Mouse (Mus musculus) heart, adult 2 months (tissue): ENCODE measurements at regions not wholly inside any gene's neighbourhood (a gene's known extent, or its start where the extent isn't known, plus 50 kb on each side); places are given as distances from the start of the nearest gene placed in this dataset.

Source experiments
- DNase-seq, 2 experiments: peaks; one replicate each; pipeline ENCODE4 v3.0.0; 2021
- H3K27ac ChIP-seq: fragments of 200-600 bp; 2 replicates; pipeline ENCODE4 v1.8.1; 2022
- H3K27me3 ChIP-seq: fragments of 200-500 bp; 2 replicates; pipeline ENCODE4 v1.6.1; 2012; ENCODE audit warnings: mild to moderate bottlenecking, low read length, inconsistent platforms, mixed read lengths; ENCODE audit not compliant: control insufficient read depth, insufficient read depth
- H3K36me3 ChIP-seq: fragments of 200-500 bp; 2 replicates; pipeline ENCODE4 v1.6.1; 2012; ENCODE audit warnings: low read length, inconsistent platforms; ENCODE audit not compliant: control insufficient read depth, insufficient read depth
- H3K4me1 ChIP-seq: fragments of 200-500 bp; 2 replicates; pipeline ENCODE4 v1.6.1; 2011; ENCODE audit warnings: low read length; ENCODE audit not compliant: control insufficient read depth, insufficient read depth
- H3K4me3 ChIP-seq: fragments of 200-600 bp; 2 replicates; pipeline ENCODE4 v1.8.1; 2022
- H3K79me2 ChIP-seq: fragments of 200-500 bp; replicated peaks from 2 replicates; pipeline ENCODE4 v1.6.1; 2012; ENCODE audit warnings: mild to moderate bottlenecking, inconsistent platforms, low read length, moderate library complexity, mixed read lengths; ENCODE audit not compliant: control insufficient read depth, insufficient read depth
- H3K9ac ChIP-seq: fragments of 200-500 bp; 2 replicates; pipeline ENCODE4 v1.6.1; 2012; ENCODE audit warnings: low read depth, mild to moderate bottlenecking, control low read depth, inconsistent platforms, low read length, mixed read lengths
- CTCF ChIP-seq: fragments of 200-600 bp; IDR thresholded peaks from 2 replicates; pipeline ENCODE4 v1.8.1; 2022; ENCODE audit warnings: antibody characterized with exemption, mild to moderate bottlenecking, moderate library complexity
- EP300 ChIP-seq: fragments of 200-500 bp; IDR thresholded peaks from 2 replicates; pipeline ENCODE4 v1.6.1; 2011; ENCODE audit warnings: low read depth, low read length, control low read depth; ENCODE audit not compliant: insufficient read depth
- POLR2A ChIP-seq: fragments of 200-500 bp; IDR thresholded peaks from 2 replicates; pipeline ENCODE4 v1.6.1; 2011; ENCODE audit warnings: mild to moderate bottlenecking, low read depth, low read length, control low read depth; ENCODE audit not compliant: insufficient read depth
- WGBS: fragments of 180-500 bp; shearing (Covaris S2); methylation state at CpG from one replicate; pipeline ENCODE4 v1.1.7; 2018; 5-methylcytosine and 5-hydroxymethylcytosine counted together
- intact Hi-C: fragments of 180-260 bp; cut with DNase I; formaldehyde crosslinking; loops from one replicate; pipeline ENCODE4 v1.15.1; 2025

DNA sequence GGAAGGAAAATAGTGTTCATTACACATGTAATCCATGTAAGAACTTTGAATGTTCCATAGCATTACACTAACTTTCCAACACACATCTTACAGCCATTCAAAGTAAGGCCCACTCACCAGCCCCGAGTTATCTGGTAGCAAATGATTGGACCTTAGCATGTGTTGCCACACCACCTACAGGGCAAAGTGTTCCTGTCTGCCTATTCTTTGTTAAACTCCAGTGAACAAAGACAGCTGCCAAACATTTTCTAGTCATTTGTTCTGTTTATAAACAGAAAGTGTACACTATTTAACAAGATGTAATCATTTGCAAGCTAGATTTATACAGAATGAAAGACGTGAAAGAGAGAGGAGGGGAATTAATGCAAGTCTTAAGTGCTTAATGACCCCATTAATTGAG, 66.9 kb upstream of the Apob start:
- TF ChIP-seq EP300, result no peak
- no peak for TF ChIP-seq POLR2A
- no peak for TF ChIP-seq CTCF
- no peaks in the 10 kb centered on the region for H3K36me3 ChIP-seq
- intact Hi-C loops, result no loop called here
- no peaks in the 10 kb centered on the region for H3K4me1 ChIP-seq
- H3K9ac ChIP-seq, result no peak overlapping the region
- H3K27ac ChIP-seq, result no peak overlapping the region
- no peak overlapping the region for H3K4me3 ChIP-seq
- WGBS, result 69% methylated on average over 2 of the region's 2 CpGs
- no peaks in the 10 kb centered on the region for H3K27me3 ChIP-seq
- H3K79me2 ChIP-seq, result no peaks in the 10 kb centered on the region
- no peak for DNase-seq

DNA sequence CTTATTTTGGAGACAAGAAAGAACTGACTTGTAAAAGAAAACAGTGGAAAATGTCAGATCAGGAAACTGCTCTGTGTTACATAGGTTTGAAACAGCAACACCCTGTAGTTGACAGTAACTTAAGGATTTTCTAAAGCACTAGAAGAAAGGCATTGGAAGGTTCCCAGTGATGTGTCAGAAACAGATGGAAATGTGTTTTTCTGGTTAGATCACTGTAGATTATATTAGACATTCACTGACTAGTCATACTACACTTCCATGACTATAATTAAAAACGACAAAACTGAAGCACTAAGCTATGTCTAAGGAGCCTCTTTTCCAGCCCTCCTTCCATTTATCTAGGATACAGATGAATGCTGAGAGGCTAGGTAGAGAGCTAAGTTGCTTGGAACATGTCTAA, 59.1 kb upstream of the Apob start:
- no peak for TF ChIP-seq POLR2A
- no peak for DNase-seq

DNA sequence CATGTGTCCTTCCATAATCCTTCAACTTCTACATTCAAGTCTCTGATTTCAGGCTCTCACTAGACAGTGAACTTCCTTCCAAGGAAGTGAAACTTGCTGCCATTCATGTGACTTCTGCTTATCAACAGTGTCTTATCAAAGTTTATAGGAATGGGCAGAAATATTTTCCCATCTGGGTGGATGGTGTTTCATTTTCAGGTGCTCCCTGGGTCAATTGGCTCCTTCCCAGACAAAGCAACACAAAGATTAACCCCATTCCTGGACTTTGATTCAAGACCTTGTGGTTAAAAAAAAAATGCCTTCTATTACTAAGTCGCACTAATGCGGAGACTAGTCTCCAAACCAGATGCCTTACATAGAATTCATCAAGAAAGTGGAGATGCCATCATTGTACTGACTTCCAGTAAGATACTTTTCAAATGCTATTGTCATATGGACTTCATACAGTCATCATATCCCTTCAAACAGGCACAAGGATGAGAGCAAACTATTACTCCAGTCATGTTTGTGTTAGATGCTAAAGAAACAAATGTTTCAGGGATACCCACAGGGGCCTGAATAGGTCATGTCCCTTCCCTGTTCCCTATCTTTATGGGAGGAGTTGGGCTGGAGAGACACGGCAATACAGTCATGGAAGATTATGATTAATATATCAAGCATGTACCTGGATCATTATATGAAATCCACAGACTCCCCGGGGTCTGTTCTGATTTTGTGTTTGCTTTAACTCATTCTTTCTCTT, 58.3 kb upstream of the Apob start:
- Histone ChIP-seq H3K4me3 (no peak overlapping the region), H3K9ac (no peak overlapping the region), H3K4me1 (no peaks in the 10 kb centered on the region), H3K36me3 (no peaks in the 10 kb centered on the region), H3K27ac (no peak overlapping the region), H3K79me2 (no peaks in the 10 kb centered on the region), H3K27me3 (no peaks in the 10 kb centered on the region)
- no peak for DNase-seq
- intact Hi-C loops, result no loop called here
- no peak for TF ChIP-seq EP300
- TF ChIP-seq POLR2A, result no peak
- TF ChIP-seq CTCF, result no peak
- 53% methylated on average over 4 of the region's 4 CpGs for WGBS

More for the DNA sequence above, 59.1 kb upstream of the Apob start:
- Histone ChIP-seq H3K4me3 (no peak overlapping the region), H3K4me1 (no peaks in the 10 kb centered on the region), H3K36me3 (no peaks in the 10 kb centered on the region), H3K79me2 (no peaks in the 10 kb centered on the region), H3K27me3 (no peaks in the 10 kb centered on the region), H3K27ac (no peak overlapping the region), H3K9ac (no peak overlapping the region)
- WGBS, result 57% methylated on average over 1 of the region's 1 CpGs
- intact Hi-C loops, result no loop called here

DNA sequence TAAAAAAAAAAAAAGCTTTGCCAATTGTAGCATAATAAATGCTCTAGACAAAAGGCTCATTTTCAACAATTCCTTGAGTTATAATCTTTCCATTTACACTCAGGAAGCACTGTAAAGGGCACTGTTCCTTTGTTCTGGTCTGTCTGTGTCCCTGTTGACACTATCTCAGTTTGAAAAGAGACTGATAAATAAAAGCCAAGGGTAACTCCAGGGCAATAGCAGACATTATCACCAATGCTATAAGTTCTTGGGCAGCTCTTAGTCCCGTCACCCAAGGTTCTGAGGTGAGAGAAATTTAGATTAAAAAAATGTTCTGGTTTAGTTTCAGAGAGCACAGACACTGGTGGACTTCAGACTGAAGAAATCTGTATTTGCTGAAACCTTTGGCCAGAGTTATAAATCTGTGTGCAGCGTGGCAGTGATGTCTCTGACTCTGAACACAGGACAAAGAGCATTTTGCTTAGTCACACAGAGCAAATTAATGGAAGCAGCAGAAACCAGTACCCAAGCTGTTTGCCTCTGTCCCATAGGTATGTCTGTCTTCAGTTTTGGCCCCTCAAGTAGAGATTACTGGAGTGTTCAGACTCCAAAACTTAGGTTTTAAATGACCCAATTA, 57.6 kb upstream of the Apob start:
- 41% methylated on average over 2 of the region's 2 CpGs for WGBS
- H3K27me3 ChIP-seq, result no peaks in the 10 kb centered on the region
- intact Hi-C loops, result no loop called here
- no peak for DNase-seq
- H3K36me3 ChIP-seq, result no peaks in the 10 kb centered on the region
- no peak overlapping the region for H3K9ac ChIP-seq
- no peaks in the 10 kb centered on the region for H3K79me2 ChIP-seq
- H3K4me3 ChIP-seq, result no peak overlapping the region
- no peak overlapping the region for H3K27ac ChIP-seq
- no peak for TF ChIP-seq POLR2A
- TF ChIP-seq CTCF, result no peak
- no peak for TF ChIP-seq EP300
- H3K4me1 ChIP-seq, result no peaks in the 10 kb centered on the region

DNA sequence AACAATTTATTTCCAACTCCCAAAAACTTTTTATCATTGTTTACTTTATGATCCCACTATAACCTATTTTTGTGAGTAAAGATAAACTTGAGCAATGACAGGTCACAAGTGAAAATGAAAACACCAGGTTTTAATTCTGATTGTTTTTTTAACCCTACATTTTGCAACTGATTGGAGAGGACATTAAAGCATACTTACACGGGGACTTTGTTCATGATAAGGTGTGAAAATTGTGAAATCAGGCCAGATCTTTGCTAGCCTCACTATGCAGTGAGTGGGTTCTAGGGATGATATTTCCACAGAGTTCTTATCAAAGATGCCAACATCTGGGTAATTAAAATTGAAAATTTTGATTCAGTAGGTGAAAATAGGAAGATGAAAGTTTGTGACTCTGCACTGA, 56.6 kb upstream of the Apob start:
- H3K36me3 ChIP-seq, result no peaks in the 10 kb centered on the region
- H3K79me2 ChIP-seq, result no peaks in the 10 kb centered on the region
- no peak overlapping the region for H3K27ac ChIP-seq
- WGBS, result 51% methylated on average over 1 of the region's 1 CpGs
- intact Hi-C loops, result no loop called here
- no peaks in the 10 kb centered on the region for H3K27me3 ChIP-seq
- no peak for DNase-seq
- H3K4me1 ChIP-seq, result no peaks in the 10 kb centered on the region
- TF ChIP-seq CTCF (no peak), EP300 (no peak), POLR2A (no peak)
- H3K4me3 ChIP-seq, result no peak overlapping the region
- H3K9ac ChIP-seq, result no peak overlapping the region
